Mouse (Mus musculus) testis, adult 2 months (tissue): ENCODE data around the gene Fam43a. TPM values are rescaled to one million over a fixed set of nuclear protein-coding genes. Genes with fewer than 3 reads are reported as not detected.

ENCODE experiments used
- H3K27ac ChIP-seq: fragments of 200-500 bp; 2 replicates; pipeline ENCODE4 v1.5.1; 2012; ENCODE audit warnings: low read depth, low read length; ENCODE audit not compliant: control insufficient read depth, insufficient read depth
- H3K27me3 ChIP-seq: fragments of 200-500 bp; 2 replicates; pipeline ENCODE4 v1.6.1; 2012; ENCODE audit warnings: mild to moderate bottlenecking, low read length, moderate library complexity; ENCODE audit not compliant: control insufficient read depth, insufficient read depth
- H3K36me3 ChIP-seq: fragments of 200-500 bp; 2 replicates; pipeline ENCODE4 v1.6.1; 2012; ENCODE audit warnings: mild to moderate bottlenecking, low read length; ENCODE audit not compliant: control insufficient read depth, insufficient read depth
- H3K4me1 ChIP-seq: fragments of 200-500 bp; 2 replicates; pipeline ENCODE4 v1.6.1; 2012; ENCODE audit warnings: low read length; ENCODE audit not compliant: control insufficient read depth, insufficient read depth
- H3K4me3 ChIP-seq: fragments of 200-500 bp; 2 replicates; pipeline ENCODE4 v1.5.1; 2012; ENCODE audit warnings: low read depth, mild to moderate bottlenecking, low read length, moderate library complexity, mixed read lengths; ENCODE audit not compliant: control insufficient read depth
- CTCF ChIP-seq: fragments of 200-500 bp; IDR thresholded peaks from 2 replicates; pipeline ENCODE4 v1.5.1; 2012; ENCODE audit warnings: low read depth, mild to moderate bottlenecking, inconsistent platforms, low read length, moderate library complexity; ENCODE audit not compliant: control insufficient read depth, insufficient read depth, insufficient replicate concordance
- POLR2A ChIP-seq: fragments of 200-500 bp; IDR thresholded peaks from 2 replicates; pipeline ENCODE4 v1.6.1; 2012; ENCODE audit warnings: low read depth, mild to moderate bottlenecking, inconsistent platforms, low read length, moderate library complexity; ENCODE audit not compliant: control insufficient read depth
- polyA plus RNA-seq: library from polyadenylated mRNA; depleted of rRNA; stranded (reverse); fragments of >200 nt; gene quantifications from 2 replicates; pipeline ENCODE4 v1.2.3, GENCODE M21; 2012

Gene Fam43a
- polyA plus RNA-seq, 1 experiment: 0.35 TPM

- Histone ChIP-seq H3K36me3 (peaks cover 3% of the 10 kb centered on the region), H3K27ac (peak overlapping the region; percentile 97), H3K4me1 (peaks cover 2% of the 10 kb centered on the region), H3K4me3 (peak overlapping the region; percentile 100), H3K27me3 (no peaks in the 10 kb centered on the region)
- TF ChIP-seq CTCF (no peak), POLR2A (no peak)
Measured at GRCm38 (mm10) chr16:30586935-30587493, 12.5 kb upstream of the Fam43a start.

- Histone ChIP-seq H3K27ac (peak within 1 kb of the TSS; percentile 97), H3K4me1 (peaks cover 2% of the 10 kb centered on the region)
- no peak for TF ChIP-seq CTCF
- peak; percentile 66 for TF ChIP-seq POLR2A
Measured at GRCm38 (mm10) chr16:30587494-30588327, 11.8 kb upstream of the Fam43a start, which contains the start of gene Lsg1. TSS of gene Lsg1 (minus strand) at chr16:30587592.

GRCm38 (mm10) chr16:30590264-30591209, 9.0 kb upstream of the Fam43a start:
- no peaks in the 10 kb centered on the region for H3K27me3 ChIP-seq
- H3K4me1 ChIP-seq: peaks cover 2% of the 10 kb centered on the region
- H3K27ac ChIP-seq: no peak overlapping the region
- H3K4me3 ChIP-seq: no peak overlapping the region
- TF ChIP-seq CTCF (no peak), POLR2A (no peak)
- H3K36me3 ChIP-seq: peaks cover 1% of the 10 kb centered on the region; the same call in 1 of the 2 replicates

More at GRCm38 (mm10) chr16:30587494-30588327, 11.8 kb upstream of the Fam43a start, which contains the start of gene Lsg1:
- Histone ChIP-seq H3K36me3 (peaks cover 3% of the 10 kb centered on the region), H3K27me3 (no peaks in the 10 kb centered on the region), H3K4me3 (peak within 1 kb of the TSS; percentile 100)

GRCm38 (mm10) chr16:30591990-30592389, 7.5 kb upstream of the Fam43a start:
- no peaks in the 10 kb centered on the region for H3K36me3 ChIP-seq
- H3K27me3 ChIP-seq: no peaks in the 10 kb centered on the region
- H3K4me3 ChIP-seq: no peak overlapping the region
- no peak for TF ChIP-seq POLR2A
- no peak overlapping the region for H3K27ac ChIP-seq
- no peaks in the 10 kb centered on the region for H3K4me1 ChIP-seq

- H3K27me3 ChIP-seq: no peaks in the 10 kb centered on the region
- no peak for TF ChIP-seq POLR2A
- no peak for TF ChIP-seq CTCF
- H3K27ac ChIP-seq: no peak overlapping the region
- no peak overlapping the region for H3K4me3 ChIP-seq
- H3K36me3 ChIP-seq: no peaks in the 10 kb centered on the region
- H3K4me1 ChIP-seq: peaks cover 5% of the 10 kb centered on the region; the same call in 1 of the 2 replicates
Measured at GRCm38 (mm10) chr16:30595356-30595755, 4.2 kb upstream of the Fam43a start.

- Histone ChIP-seq H3K4me1 (peaks cover 9% of the 10 kb centered on the region), H3K27ac (no peak overlapping the region), H3K4me3 (no peak overlapping the region), H3K27me3 (no peaks in the 10 kb centered on the region), H3K36me3 (no peaks in the 10 kb centered on the region)
- no peak for TF ChIP-seq POLR2A
- TF ChIP-seq CTCF: no peak
Measured at GRCm38 (mm10) chr16:30595835-30596557, 3.5 kb upstream of the Fam43a start.
